Mouse (Mus musculus) thymus, postnatal 10 days (tissue): ENCODE data around the gene Zfp64.

Experiments
- DNase-seq, 2 experiments: peaks; one replicate each; pipeline ENCODE4 v3.0.0; 2021; ENCODE audit warnings: low spot score in 2 of 2

Zfp64 gene

DNA sequence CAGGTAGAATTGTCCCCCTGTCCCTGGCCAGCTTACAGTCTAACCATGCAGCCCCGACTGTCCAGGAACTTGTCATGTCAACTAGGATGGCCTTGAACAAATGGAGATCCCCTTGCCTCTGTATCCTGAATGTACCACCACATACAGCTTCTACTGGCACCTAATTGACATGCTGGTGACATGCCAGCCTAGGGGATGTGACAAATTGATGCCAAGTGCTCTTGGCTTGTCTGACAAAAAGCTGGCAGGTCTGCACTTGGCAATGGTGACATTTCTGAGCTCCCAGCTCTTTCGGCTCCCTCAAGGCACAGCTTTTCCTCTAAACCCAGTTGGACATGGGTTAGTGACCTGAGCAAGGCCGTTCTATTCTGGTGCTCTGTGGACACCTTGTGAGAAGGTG is 106.8 kb downstream of the Zfp64 start:
- DNase-seq: no peak

DNA sequence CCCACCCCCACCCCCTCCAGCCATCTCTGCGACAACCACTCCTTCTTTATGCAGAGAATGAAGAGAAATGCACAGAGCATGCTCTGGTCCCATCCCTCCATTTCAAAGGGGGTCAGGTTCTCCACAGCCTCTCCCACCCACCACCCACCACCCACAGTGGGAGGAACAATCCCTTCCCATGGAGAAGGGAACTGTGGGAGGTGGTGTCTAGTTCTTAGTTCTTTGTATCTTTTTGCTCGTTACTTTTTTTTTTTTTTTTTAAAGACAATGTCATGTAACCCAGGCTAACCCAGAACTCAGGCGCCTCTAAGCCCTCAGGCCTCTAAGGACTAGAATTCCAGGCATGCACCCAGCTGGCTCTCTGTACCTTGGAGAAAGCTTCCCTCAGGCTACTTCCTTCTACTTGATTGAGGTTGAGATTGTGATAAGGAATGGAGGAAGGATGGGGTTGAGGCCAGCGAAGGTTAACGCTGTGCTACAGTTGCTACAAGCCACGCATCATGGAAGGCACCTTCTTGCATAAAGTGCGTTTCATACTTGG is 109.1 kb downstream of the Zfp64 start:
- no peak for DNase-seq
